Comparison of ENCODE assay signal across 17 mouse cellular contexts in genomic region chr19:25729103-25729502, GRCm38 (mm10). TPM values are rescaled to one million over a fixed set of nuclear protein-coding genes. Genes with fewer than 3 reads are reported as not detected.
"Had no signal": no experiment of that assay in that cellular context is flagged by ENCODE, and none has a peak within 500 bp of the region (broad histone marks: within the 10 kb centered on the region; RNA-seq: fewer than 3 reads in every experiment).

No protein-coding gene starts in this region.

- H3K4me1 ChIP-seq: neural tube, embryonic 15.5 days; stomach, embryonic 15.5 days had no signal

- H3K27ac ChIP-seq: neural tube, embryonic 12.5 days; neural tube, embryonic 15.5 days; stomach, embryonic 15.5 days; stomach, postnatal 0 days had no signal

- DNase-seq: retina, postnatal 1 day; right cerebral cortex, adult 18-20 months; right cerebral cortex, postnatal 14 days; right cerebral cortex, postnatal 25 days; right cerebral cortex, postnatal 4 days; spleen, adult 18-20 months; thymus, adult 18-20 months; thymus, adult 2 months; thymus, postnatal 14 days; thymus, postnatal 25 days; thymus, postnatal 36 days; thymus, postnatal 4 days had no signal

- H3K9ac ChIP-seq: neural tube, embryonic 12.5 days; neural tube, embryonic 15.5 days; stomach, embryonic 15.5 days had no signal

- H3K4me3 ChIP-seq: neural tube, embryonic 12.5 days; neural tube, embryonic 15.5 days; stomach, embryonic 15.5 days had no signal

- H3K27me3 ChIP-seq: neural tube, embryonic 12.5 days; neural tube, embryonic 15.5 days; stomach, embryonic 15.5 days had no signal

- H3K9me3 ChIP-seq: neural tube, embryonic 12.5 days; neural tube, embryonic 15.5 days; stomach, embryonic 15.5 days had no signal

- H3K4me2 ChIP-seq: neural tube, embryonic 12.5 days; neural tube, embryonic 15.5 days; stomach, embryonic 15.5 days had no signal

- H3K36me3 ChIP-seq: neural tube, embryonic 12.5 days; neural tube, embryonic 15.5 days; stomach, embryonic 15.5 days had no signal

RNA-seq across cellular contexts. Expression of gene Dmrt2, which starts 56.9 kb away (rescaled TPM):
- total RNA-seq: neutrophil, adult 5-6 weeks had no signal
